Mouse (Mus musculus) G1E (cell line): ENCODE data around the gene Cldnd2.

Source experiments
- CTCF ChIP-seq: IDR thresholded peaks from 2 replicates; pipeline ENCODE4 v1.5.1; 2012; ENCODE audit warnings: low read depth, low read length, inconsistent platforms, mixed read lengths
- GATA1 ChIP-seq: IDR thresholded peaks from 2 replicates; pipeline ENCODE4 v1.6.1; 2012; ENCODE audit warnings: borderline replicate concordance, low read length, inconsistent platforms, mixed read lengths
- TAL1 ChIP-seq: conservative IDR thresholded peaks from 2 replicates; pipeline ENCODE4 v1.6.1; 2012; ENCODE audit warnings: low read depth, low read length, inconsistent platforms, mixed read lengths

GRCm38 (mm10) chr7:43454371-43454770, 13.8 kb downstream of the Cldnd2 start:
- TF ChIP-seq CTCF, result no peak
- no peak for TF ChIP-seq GATA1
- TF ChIP-seq TAL1, result no peak
